Comparison of ENCODE assay signal across 1 mouse cellular context in genomic region chr11:116074436-116074991, GRCm38 (mm10).
TF ChIP-seq lines count a peak whose summit lies in the region.

No protein-coding gene starts in this region.

TF ChIP-seq in MEL, 35 proteins besides CTCF, POLR2A, EP300 and RAD21:
- TF ChIP-seq ZMIZ1 (IDR thresholded peaks at IDR 0.05; ENCODE audit: low read depth, low read length) (0 out of 2 replicates have a peak, but pooled peaks have one; percentile 40), ZKSCAN1 (IDR thresholded peaks at IDR 0.05; ENCODE audit: low read depth, low read length) (no peak), JUND (IDR thresholded peaks at IDR 0.05; ENCODE audit: low read depth, low read length) (no peak), POLR2AphosphoS5 (IDR thresholded peaks at IDR 0.05; ENCODE audit: borderline replicate concordance, low read depth, low read length) (no peak), TAL1 (IDR thresholded peaks at IDR 0.05; ENCODE audit: low read length) (no peak; the same call in 1 of the 2 replicates), TCF12 (IDR thresholded peaks at IDR 0.05; ENCODE audit: low read depth, low read length) (no peak), KAT2A (conservative IDR thresholded peaks at IDR 0.05; ENCODE audit: low read depth, low read length) (no peak), MXI1 (IDR thresholded peaks at IDR 0.05; ENCODE audit: low read depth, low read length) (no peak), MEF2A (IDR thresholded peaks at IDR 0.05; ENCODE audit: extremely low read depth, insufficient replicate concordance, low read depth, low read length, poor library complexity, severe bottlenecking) (no peak), BHLHE40 (IDR thresholded peaks at IDR 0.05; ENCODE audit: borderline replicate concordance, low read depth, low read length) (no peak), MAX (IDR thresholded peaks at IDR 0.05; ENCODE audit: low read length) (no peak), NRF1 (IDR thresholded peaks at IDR 0.05; ENCODE audit: insufficient read depth, low read depth, low read length, poor library complexity, severe bottlenecking) (no peak), UBTF (IDR thresholded peaks at IDR 0.05; ENCODE audit: borderline replicate concordance, insufficient read depth, low read depth, low read length) (no peak), ZC3H11A (IDR thresholded peaks at IDR 0.05; ENCODE audit: low read depth, low read length) (no peak), MYB (IDR thresholded peaks at IDR 0.05; ENCODE audit: low read depth, low read length) (no peak), POLR2AphosphoS2 (IDR thresholded peaks at IDR 0.05; ENCODE audit: low read length) (peak; percentile 74), TBP (IDR thresholded peaks at IDR 0.05; ENCODE audit: low read depth, low read length) (no peak), MAZ (IDR thresholded peaks at IDR 0.05; ENCODE audit: low read depth, low read length) (0 out of 2 replicates have a peak, but pooled peaks have one; percentile 59), MYC (IDR thresholded peaks at IDR 0.05; ENCODE audit: low read depth, low read length) (no peak), MAFK (IDR thresholded peaks at IDR 0.05; ENCODE audit: borderline replicate concordance, low read depth, low read length) (no peak), E2F4 (IDR thresholded peaks at IDR 0.05; ENCODE audit: borderline replicate concordance, low read depth, low read length) (no peak), USF2 (IDR thresholded peaks at IDR 0.05; ENCODE audit: borderline replicate concordance in 1 of 2, insufficient read depth in 1 of 2, low read depth in 1 of 2, low read length in 2 of 2) (no peak), USF1 (IDR thresholded peaks at IDR 0.05; ENCODE audit: low read depth, low read length) (no peak), CHD2 (IDR thresholded peaks at IDR 0.05; ENCODE audit: low read length) (no peak), HCFC1 (IDR thresholded peaks at IDR 0.05; ENCODE audit: low read depth, low read length) (0 out of 2 replicates have a peak, but pooled peaks have one; percentile 24), GATA1 (IDR thresholded peaks at IDR 0.05; ENCODE audit: low read depth, low read length) (no peak), GABPA (IDR thresholded peaks at IDR 0.05; ENCODE audit: low read depth, low read length) (no peak), ELF1 (IDR thresholded peaks at IDR 0.05; ENCODE audit: low read depth, low read length) (peak; percentile 27; the same call in 1 of the 2 replicates), ZNF384 (IDR thresholded peaks at IDR 0.05; ENCODE audit: low read depth, low read length) (peak; percentile 69), SMC3 (IDR thresholded peaks at IDR 0.05; ENCODE audit: low read depth, low read length) (no peak), SIN3A (IDR thresholded peaks at IDR 0.05; ENCODE audit: low read length) (0 out of 2 replicates have a peak, but pooled peaks have one; percentile 23), RCOR1 (IDR thresholded peaks at IDR 0.05; ENCODE audit: low read depth, low read length) (no peak), NELFE (IDR thresholded peaks at IDR 0.05; ENCODE audit: low read depth, low read length) (peak; percentile 40), CHD1 (IDR thresholded peaks at IDR 0.05; ENCODE audit: low read depth, low read length) (0 out of 2 replicates have a peak, but pooled peaks have one; percentile 28), ETS1 (IDR thresholded peaks at IDR 0.05; ENCODE audit: low read depth, low read length) (no peak)
